Mouse (Mus musculus): ENCODE data around the gene Gm7995.
"Not testable (repeated sequence)": the region's sequence is repeated elsewhere in the genome, so short reads cannot be mapped to it uniquely, and the experiment has no call there.

Gm7995 gene

DNA sequence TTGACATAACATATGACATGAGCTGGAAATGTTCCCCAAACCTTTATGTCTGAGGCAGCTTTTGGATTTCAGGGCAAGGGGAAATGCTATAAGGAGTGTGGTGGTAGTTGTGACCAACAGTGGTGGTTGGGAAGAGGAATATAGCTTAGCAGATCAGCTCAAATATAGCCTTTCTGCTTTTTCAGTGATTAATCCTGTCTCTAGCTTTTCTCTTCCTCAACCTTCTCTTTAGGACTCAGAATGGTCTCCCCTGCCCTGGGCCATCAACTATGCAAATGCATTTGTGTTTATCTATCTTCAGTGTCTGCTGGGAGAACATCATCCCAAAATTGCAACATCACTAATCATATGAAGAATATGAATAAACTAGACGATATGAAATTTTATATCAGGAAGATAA is at the start of gene Gm7995:
Gene Gm7995 (plus strand): TSS at position 301 of the 400 bp plus-strand sequence.
- DNase-seq (ENCODE audit: low spot score in 2 of 2): not testable (repeated sequence)

- not testable (repeated sequence) for DNase-seq (ENCODE audit: low spot score in 2 of 2)
These were observed 12.8 kb upstream of the Gm7995 start, which contains the start of gene Gm9611 for GRCm38 (mm10) chr14:42297258-42297657. Gm9611 (minus strand) TSS chr14:42297358.

All from urinary bladder, adult 18-20 months (tissue).